Mouse (Mus musculus) midbrain, postnatal 0 days (tissue): ENCODE results near the gene Agbl4. TPM values are rescaled to one million over a fixed set of nuclear protein-coding genes. Genes with fewer than 3 reads are reported as not detected.

Experiments used
- ATAC-seq: fragments of 200-750 bp; cut with Nextera tagmentation; 2 replicates; pipeline ENCODE4 v1.8.0; 2017; ENCODE audit warnings: moderate number of reproducible peaks, mild to moderate bottlenecking, moderate TSS enrichment, moderate library complexity; ENCODE audit not compliant: low FRiP score
- DNase-seq: peaks from one replicate; pipeline ENCODE4 v3.0.0-alpha.2; 2015; ENCODE audit warnings: low spot score
- H3K27ac ChIP-seq: fragments of 300-500 bp; sonication (generic); 2 replicates; pipeline ENCODE4 v1.5.1; 2014; ENCODE audit warnings: low read depth, mild to moderate bottlenecking, low read length, mixed read lengths
- H3K27me3 ChIP-seq: fragments of 300-500 bp; sonication (generic); 2 replicates; pipeline ENCODE4 v1.6.1; 2014; ENCODE audit warnings: low read length, control low read depth, mixed read lengths; ENCODE audit not compliant: insufficient read depth
- H3K36me3 ChIP-seq: fragments of 300-500 bp; sonication (generic); 2 replicates; pipeline ENCODE4 v1.6.1; 2014; ENCODE audit warnings: low read length, control low read depth, mixed read lengths; ENCODE audit not compliant: insufficient read depth
- H3K4me1 ChIP-seq: fragments of 300-500 bp; sonication (generic); 2 replicates; pipeline ENCODE4 v1.6.1; 2014; ENCODE audit warnings: mild to moderate bottlenecking, control low read depth, antibody characterized with exemption, low read length, mixed read lengths; ENCODE audit not compliant: insufficient read depth
- H3K4me2 ChIP-seq: fragments of 300-500 bp; sonication (generic); 2 replicates; pipeline ENCODE4 v1.6.1; 2014; ENCODE audit warnings: low read depth, mild to moderate bottlenecking, low read length, mixed read lengths; ENCODE audit not compliant: poor library complexity, severe bottlenecking
- H3K4me3 ChIP-seq: fragments of 300-500 bp; sonication (generic); 2 replicates; pipeline ENCODE4 v1.5.1; 2014; ENCODE audit warnings: low read depth, mild to moderate bottlenecking, low read length, moderate library complexity
- H3K9ac ChIP-seq: fragments of 300-500 bp; sonication (generic); replicated peaks from 2 replicates; pipeline ENCODE4 v1.6.1; 2014; ENCODE audit warnings: mild to moderate bottlenecking, low read length, moderate library complexity, mixed read lengths; ENCODE audit not compliant: poor library complexity, severe bottlenecking
- H3K9me3 ChIP-seq: fragments of 300-500 bp; sonication (generic); 2 replicates; pipeline ENCODE4 v1.6.1; 2016; ENCODE audit warnings: low read length, control low read depth
- CTCF ChIP-seq: IDR thresholded peaks from 2 replicates; pipeline ENCODE4 v1.5.1; 2016; ENCODE audit warnings: antibody characterized with exemption, mild to moderate bottlenecking
- WGBS: fragments of 180-500 bp; shearing (Covaris S2); extraction: QIAGEN DNeasy Blood & Tissue Kit; methylation state at CpG from one replicate; pipeline ENCODE4 v1.1.7; 2014; 5-methylcytosine and 5-hydroxymethylcytosine counted together
- polyA plus RNA-seq: library from polyadenylated mRNA; unstranded; fragments of >200 nt; fragmentation: Nextera tagmentation; extraction: Ambion mirVana; gene quantifications from 2 replicates; pipeline ENCODE4 v1.2.1, GENCODE M21; 2015
- total RNA-seq: library from RNA; depleted of rRNA; stranded (reverse); fragments of >200 nt; gene quantifications from 2 replicates; pipeline ENCODE4 v1.2.3, GENCODE M21; 2014

Gene Agbl4
- total and polyA plus RNA-seq, 2 experiments from 2014 or later, result 5.0 to 9.2 TPM

GRCm38 (mm10) chr4:111306518-111306917, 909.1 kb downstream of the Agbl4 start:
- Histone ChIP-seq H3K27me3 (no peaks in the 10 kb centered on the region), H3K9me3 (0 out of 2 replicates have a peak, but pooled peaks cover 5% of the 10 kb centered on the region), H3K4me2 (no peak overlapping the region), H3K4me3 (no peak overlapping the region), H3K9ac (no peak overlapping the region), H3K27ac (no peak overlapping the region), H3K4me1 (no peaks in the 10 kb centered on the region), H3K36me3 (no peaks in the 10 kb centered on the region)
- WGBS, result 85% methylated on average over 1 of the region's 1 CpGs
- ATAC-seq, result no peak
- TF ChIP-seq CTCF, result no peak
- DNase-seq, result no peak

- ATAC-seq, result no peak
- Histone ChIP-seq H3K36me3 (no peaks in the 10 kb centered on the region), H3K27me3 (no peaks in the 10 kb centered on the region), H3K4me1 (no peaks in the 10 kb centered on the region), H3K9me3 (0 out of 2 replicates have a peak, but pooled peaks cover 5% of the 10 kb centered on the region), H3K4me2 (no peak overlapping the region), H3K27ac (no peak overlapping the region), H3K4me3 (no peak overlapping the region), H3K9ac (no peak overlapping the region)
- peak; percentile 45 for TF ChIP-seq CTCF
- 58% methylated on average over 7 of the region's 7 CpGs for WGBS
- DNase-seq, result peak; percentile 50
Observed at GRCm38 (mm10) chr4:111307166-111307565, 909.7 kb downstream of the Agbl4 start.

- ATAC-seq (no peak), DNase-seq (no peak)
- H3K4me3 ChIP-seq, result no peak overlapping the region
- no peaks in the 10 kb centered on the region for H3K36me3 ChIP-seq
- no peak overlapping the region for H3K4me2 ChIP-seq
- no peak overlapping the region for H3K9ac ChIP-seq
- 54% methylated on average over 5 of the region's 5 CpGs for WGBS
- no peaks in the 10 kb centered on the region for H3K4me1 ChIP-seq
- no peak for TF ChIP-seq CTCF
- H3K27me3 ChIP-seq, result no peaks in the 10 kb centered on the region
- H3K27ac ChIP-seq, result no peak overlapping the region
- H3K9me3 ChIP-seq, result 0 out of 2 replicates have a peak, but pooled peaks cover 5% of the 10 kb centered on the region
Observed at GRCm38 (mm10) chr4:111307633-111308032, 910.2 kb downstream of the Agbl4 start.

GRCm38 (mm10) chr4:111308572-111309288, 911.3 kb downstream of the Agbl4 start:
- ATAC-seq (no peak), DNase-seq (peak; percentile 58)

GRCm38 (mm10) chr4:111327094-111327493, 929.6 kb downstream of the Agbl4 start:
- Histone ChIP-seq H3K36me3 (no peaks in the 10 kb centered on the region), H3K4me1 (no peaks in the 10 kb centered on the region), H3K27me3 (no peaks in the 10 kb centered on the region), H3K9me3 (no peaks in the 10 kb centered on the region), H3K4me3 (no peak overlapping the region), H3K4me2 (no peak overlapping the region), H3K27ac (no peak overlapping the region), H3K9ac (no peak overlapping the region)
- no peak for TF ChIP-seq CTCF
- DNase-seq, result no peak
- 82% methylated on average over 11 of the region's 11 CpGs for WGBS
- no peak for ATAC-seq

More at GRCm38 (mm10) chr4:111308572-111309288, 911.3 kb downstream of the Agbl4 start:
- Histone ChIP-seq H3K36me3 (no peaks in the 10 kb centered on the region), H3K9ac (no peak overlapping the region), H3K4me2 (no peak overlapping the region), H3K4me1 (no peaks in the 10 kb centered on the region), H3K27me3 (no peaks in the 10 kb centered on the region), H3K27ac (no peak overlapping the region), H3K9me3 (0 out of 2 replicates have a peak, but pooled peaks cover 5% of the 10 kb centered on the region), H3K4me3 (no peak overlapping the region)
- TF ChIP-seq CTCF, result peak; percentile 69
- WGBS, result 77% methylated on average over 3 of the region's 3 CpGs

GRCm38 (mm10) chr4:111327760-111328373, 930.4 kb downstream of the Agbl4 start:
- peak; percentile 88 for TF ChIP-seq CTCF
- no peaks in the 10 kb centered on the region for H3K4me1 ChIP-seq
- WGBS, result 57% methylated on average over 11 of the region's 11 CpGs
- H3K27me3 ChIP-seq, result no peaks in the 10 kb centered on the region
- ATAC-seq (peak; percentile 63; the same call in 1 of the 2 replicates), DNase-seq (peak; percentile 82)
- H3K27ac ChIP-seq, result no peak overlapping the region
- no peak overlapping the region for H3K4me2 ChIP-seq
- H3K4me3 ChIP-seq, result no peak overlapping the region
- no peak overlapping the region for H3K9ac ChIP-seq
- no peaks in the 10 kb centered on the region for H3K36me3 ChIP-seq
- no peaks in the 10 kb centered on the region for H3K9me3 ChIP-seq
